Mouse (Mus musculus) ES-Bruce4 (cell line): ENCODE measurements around the gene Zfp943. TPM values are rescaled to one million over a fixed set of nuclear protein-coding genes. Genes with fewer than 3 reads are reported as not detected.
"Not testable (repeated sequence)": the region's sequence is repeated elsewhere in the genome, so short reads cannot be mapped to it uniquely, and the experiment has no call there.

Experiments
- H3K27ac ChIP-seq: 2 replicates; pipeline ENCODE4 v1.5.1; 2012; ENCODE audit warnings: low read length, inconsistent platforms; ENCODE audit not compliant: insufficient read depth
- H3K27me3 ChIP-seq: 2 replicates; pipeline ENCODE4 v1.6.1; 2012; ENCODE audit warnings: mild to moderate bottlenecking, low read length, inconsistent platforms; ENCODE audit not compliant: control insufficient read depth, poor library complexity, insufficient read depth, severe bottlenecking
- H3K36me3 ChIP-seq: 2 replicates; pipeline ENCODE4 v1.6.1; 2012; ENCODE audit warnings: inconsistent platforms, mild to moderate bottlenecking, low read length, moderate library complexity; ENCODE audit not compliant: control insufficient read depth, poor library complexity, insufficient read depth, severe bottlenecking
- H3K4me1 ChIP-seq: one replicate; pipeline ENCODE4 v1.8.1; 2011; ENCODE audit warnings: low read length; ENCODE audit not compliant: control insufficient read depth, insufficient read depth
- H3K4me3 ChIP-seq: 2 replicates; pipeline ENCODE4 v1.5.1; 2011; ENCODE audit warnings: low read depth, mild to moderate bottlenecking, low read length
- H3K9ac ChIP-seq: 2 replicates; pipeline ENCODE4 v1.6.1; 2012; ENCODE audit warnings: low read depth, mild to moderate bottlenecking, inconsistent platforms; ENCODE audit not compliant: poor library complexity, severe bottlenecking
- H3K9me3 ChIP-seq: replicated peaks from 2 replicates; pipeline ENCODE4 v1.6.1; 2012; ENCODE audit warnings: mild to moderate bottlenecking, low read length, inconsistent platforms; ENCODE audit not compliant: control insufficient read depth, poor library complexity, insufficient read depth, severe bottlenecking
- CTCF ChIP-seq: IDR thresholded peaks from one replicate; pipeline ENCODE4 v1.8.1; 2011; ENCODE audit warnings: low read depth, low read length
- EP300 ChIP-seq: IDR thresholded peaks from 2 replicates; pipeline ENCODE4 v1.6.1; 2011; ENCODE audit warnings: low read depth, low read length; ENCODE audit not compliant: insufficient read depth
- POLR2A ChIP-seq: IDR thresholded peaks from one replicate; pipeline ENCODE4 v1.8.1; 2011; ENCODE audit warnings: low read length; ENCODE audit not compliant: insufficient read depth
- polyA plus RNA-seq: library from polyadenylated mRNA; stranded (reverse); fragments of >200 nt; gene quantifications from 2 replicates; pipeline ENCODE4 v1.2.4, GENCODE M21; 2011; ENCODE audit warnings: low read depth; ENCODE audit not compliant: missing spikeins, insufficient read depth, insufficient read length

Zfp943 gene
- 11.1 and 11.6 TPM in 2 replicates for polyA plus RNA-seq

- Histone ChIP-seq H3K27ac (peak within 1 kb of the TSS; percentile 87), H3K9ac (peak within 1 kb of the TSS; percentile 79), H3K4me3 (peak within 1 kb of the TSS; percentile 100)
- not testable (repeated sequence) for H3K27me3 ChIP-seq, H3K36me3 ChIP-seq, H3K4me1 ChIP-seq, H3K9me3 ChIP-seq
These were observed at the start of gene Zfp943, which contains the start of gene Zfp942 for GRCm38 (mm10) chr17:21962107-21962907. TSS of gene Zfp943 (plus strand) at chr17:21962552. TSS of gene Zfp942 (minus strand) at chr17:21962464.

- no peaks in the 10 kb centered on the region for H3K36me3 ChIP-seq
- peaks cover 4% of the 10 kb centered on the region for H3K4me1 ChIP-seq
- TF ChIP-seq CTCF = no peak
- TF ChIP-seq POLR2A = no peak
- no peak for TF ChIP-seq EP300
- H3K27ac ChIP-seq = no peak overlapping the region
- H3K9ac ChIP-seq = peak overlapping the region; percentile 79
- no peaks in the 10 kb centered on the region for H3K27me3 ChIP-seq
- H3K4me3 ChIP-seq = peak overlapping the region; percentile 100; the same call in 1 of the 2 replicates
- H3K9me3 ChIP-seq = no peaks in the 10 kb centered on the region
These were observed 950 bp downstream of the Zfp943 start for GRCm38 (mm10) chr17:21963302-21963701.

GRCm38 (mm10) chr17:22035594-22035993 lies 73.2 kb downstream of the Zfp943 start:
- H3K27me3 ChIP-seq, H3K9ac ChIP-seq, H3K4me3 ChIP-seq, H3K9me3 ChIP-seq, H3K27ac ChIP-seq, H3K4me1 ChIP-seq, H3K36me3 ChIP-seq: not testable (repeated sequence)
- peak; percentile 26 for TF ChIP-seq CTCF

GRCm38 (mm10) chr17:22049403-22049802 lies 87.1 kb downstream of the Zfp943 start:
- Histone ChIP-seq H3K9me3 (no peaks in the 10 kb centered on the region), H3K9ac (no peak overlapping the region), H3K27me3 (no peaks in the 10 kb centered on the region), H3K4me1 (no peaks in the 10 kb centered on the region), H3K36me3 (no peaks in the 10 kb centered on the region), H3K27ac (no peak overlapping the region), H3K4me3 (no peak overlapping the region)
- no peak for TF ChIP-seq CTCF
- no peak for TF ChIP-seq POLR2A
- TF ChIP-seq EP300 = no peak

GRCm38 (mm10) chr17:22053211-22053610 lies 90.9 kb downstream of the Zfp943 start:
- H3K9me3 ChIP-seq = no peaks in the 10 kb centered on the region
- H3K36me3 ChIP-seq = no peaks in the 10 kb centered on the region
- H3K4me1 ChIP-seq = no peaks in the 10 kb centered on the region
- H3K27ac ChIP-seq = no peak overlapping the region
- TF ChIP-seq EP300 (no peak), CTCF (no peak), POLR2A (no peak)
- H3K27me3 ChIP-seq = no peaks in the 10 kb centered on the region
- H3K9ac ChIP-seq = no peak overlapping the region
- H3K4me3 ChIP-seq = no peak overlapping the region

GRCm38 (mm10) chr17:22081031-22081631 lies 118.8 kb downstream of the Zfp943 start:
- TF ChIP-seq CTCF (no peak), POLR2A (no peak), EP300 (no peak)
- Histone ChIP-seq H3K9me3 (no peaks in the 10 kb centered on the region), H3K27me3 (peaks cover 2% of the 10 kb centered on the region; the same call in 1 of the 2 replicates), H3K9ac (peak overlapping the region; percentile 64), H3K4me3 (peak overlapping the region; percentile 75), H3K36me3 (no peaks in the 10 kb centered on the region), H3K4me1 (no peaks in the 10 kb centered on the region), H3K27ac (no peak overlapping the region)

GRCm38 (mm10) chr17:22083224-22083623 lies 120.9 kb downstream of the Zfp943 start:
- not testable (repeated sequence) for H3K27ac ChIP-seq, H3K4me3 ChIP-seq, H3K36me3 ChIP-seq, H3K27me3 ChIP-seq, H3K9me3 ChIP-seq, H3K4me1 ChIP-seq, H3K9ac ChIP-seq
